Mouse (Mus musculus) midbrain, embryonic 10.5 days (tissue): ENCODE results near the gene Zfp277. TPM values are rescaled to one million over a fixed set of nuclear protein-coding genes. Genes with fewer than 3 reads are reported as not detected.

Experiments used
- DNase-seq: peaks from one replicate; pipeline ENCODE4 v3.0.0-alpha.2; 2017; ENCODE audit warnings: low spot score
- H3K27ac ChIP-seq: fragments of 300-500 bp; sonication (generic); replicated peaks from 2 replicates; pipeline ENCODE4 v1.5.1; 2016; ENCODE audit warnings: mild to moderate bottlenecking
- H3K27me3 ChIP-seq: fragments of 300-500 bp; sonication (generic); 2 replicates; pipeline ENCODE4 v1.6.1; 2016; ENCODE audit warnings: low read depth, mild to moderate bottlenecking; ENCODE audit not compliant: poor library complexity, severe bottlenecking
- H3K36me3 ChIP-seq: fragments of 300-500 bp; sonication (generic); 2 replicates; pipeline ENCODE4 v1.6.1; 2016; ENCODE audit warnings: mild to moderate bottlenecking, moderate library complexity
- H3K4me1 ChIP-seq: fragments of 300-500 bp; sonication (generic); 2 replicates; pipeline ENCODE4 v1.6.1; 2016
- H3K4me3 ChIP-seq: fragments of 300-500 bp; sonication (generic); 2 replicates; pipeline ENCODE4 v1.5.1; 2016; ENCODE audit warnings: mild to moderate bottlenecking, moderate library complexity
- H3K9me3 ChIP-seq: fragments of 300-500 bp; sonication (generic); replicated peaks from 2 replicates; pipeline ENCODE4 v1.6.1; 2016; ENCODE audit warnings: mild to moderate bottlenecking
- WGBS: fragments of 180-500 bp; shearing (Covaris S2); methylation state at CpG from one replicate; pipeline ENCODE4 v1.1.7; 2016; 5-methylcytosine and 5-hydroxymethylcytosine counted together
- polyA plus RNA-seq: library from polyadenylated mRNA; unstranded; fragments of >200 nt; fragmentation: Nextera tagmentation; extraction: Ambion mirVana; gene quantifications from 2 replicates; pipeline ENCODE4 v1.2.1, GENCODE M21; 2016

The Zfp277 gene
- polyA plus RNA-seq, 1 experiment from 2014 or later, result 39.6 TPM

GRCm38 (mm10) chr12:40382539-40382938, 63.2 kb downstream of the Zfp277 start:
- peaks cover 2% of the 10 kb centered on the region; the same call in 1 of the 2 replicates for H3K36me3 ChIP-seq
- H3K4me1 ChIP-seq, result no peaks in the 10 kb centered on the region
- 89% methylated on average over 5 of the region's 5 CpGs for WGBS
- H3K27ac ChIP-seq, result no peak overlapping the region
- DNase-seq, result no peak
- no peak overlapping the region for H3K4me3 ChIP-seq
- H3K27me3 ChIP-seq, result no peaks in the 10 kb centered on the region
- no peaks in the 10 kb centered on the region for H3K9me3 ChIP-seq

GRCm38 (mm10) chr12:40381824-40382223, 63.9 kb downstream of the Zfp277 start:
- Histone ChIP-seq H3K4me1 (no peaks in the 10 kb centered on the region), H3K27ac (no peak overlapping the region), H3K4me3 (no peak overlapping the region), H3K36me3 (peaks cover 2% of the 10 kb centered on the region; the same call in 1 of the 2 replicates), H3K27me3 (no peaks in the 10 kb centered on the region), H3K9me3 (no peaks in the 10 kb centered on the region)
- 93% methylated on average over 11 of the region's 11 CpGs for WGBS
- no peak for DNase-seq

- Histone ChIP-seq H3K27me3 (no peaks in the 10 kb centered on the region), H3K36me3 (peaks cover 2% of the 10 kb centered on the region; the same call in 1 of the 2 replicates), H3K4me3 (no peak overlapping the region), H3K9me3 (no peaks in the 10 kb centered on the region), H3K27ac (no peak overlapping the region), H3K4me1 (no peaks in the 10 kb centered on the region)
- 91% methylated on average over 10 of the region's 10 CpGs for WGBS
- no peak for DNase-seq
Measured at GRCm38 (mm10) chr12:40381173-40381801, 64.4 kb downstream of the Zfp277 start.

GRCm38 (mm10) chr12:40379538-40379923, 66.2 kb downstream of the Zfp277 start:
- Histone ChIP-seq H3K27me3 (no peaks in the 10 kb centered on the region), H3K4me3 (no peak overlapping the region), H3K9me3 (no peaks in the 10 kb centered on the region), H3K4me1 (no peaks in the 10 kb centered on the region), H3K36me3 (peaks cover 2% of the 10 kb centered on the region; the same call in 1 of the 2 replicates), H3K27ac (no peak overlapping the region)
- WGBS, result 85% methylated on average over 4 of the region's 4 CpGs
- DNase-seq, result no peak

GRCm38 (mm10) chr12:40378621-40379537, 66.8 kb downstream of the Zfp277 start:
- no peak overlapping the region for H3K27ac ChIP-seq
- peaks cover 2% of the 10 kb centered on the region; the same call in 1 of the 2 replicates for H3K36me3 ChIP-seq
- H3K4me3 ChIP-seq, result no peak overlapping the region
- DNase-seq, result no peak
- 94% methylated on average over 17 of the region's 17 CpGs for WGBS
- no peaks in the 10 kb centered on the region for H3K9me3 ChIP-seq
- H3K27me3 ChIP-seq, result no peaks in the 10 kb centered on the region
- H3K4me1 ChIP-seq, result no peaks in the 10 kb centered on the region

GRCm38 (mm10) chr12:40351879-40352278, 93.8 kb downstream of the Zfp277 start:
- Histone ChIP-seq H3K9me3 (no peaks in the 10 kb centered on the region), H3K4me3 (no peak overlapping the region), H3K27me3 (no peaks in the 10 kb centered on the region), H3K36me3 (no peaks in the 10 kb centered on the region), H3K4me1 (no peaks in the 10 kb centered on the region), H3K27ac (no peak overlapping the region)
- 91% methylated on average over 3 of the region's 3 CpGs for WGBS
- DNase-seq, result no peak

- Histone ChIP-seq H3K27me3 (no peaks in the 10 kb centered on the region), H3K36me3 (no peaks in the 10 kb centered on the region), H3K27ac (no peak overlapping the region), H3K9me3 (no peaks in the 10 kb centered on the region), H3K4me3 (no peak overlapping the region), H3K4me1 (no peaks in the 10 kb centered on the region)
- no peak for DNase-seq
- WGBS, result 80% methylated on average over 4 of the region's 4 CpGs
Measured at GRCm38 (mm10) chr12:40348251-40348650, 97.5 kb downstream of the Zfp277 start.

- WGBS, result 83% methylated on average over 10 of the region's 10 CpGs
- no peak for DNase-seq
- H3K27me3 ChIP-seq, result no peaks in the 10 kb centered on the region
- H3K27ac ChIP-seq, result no peak overlapping the region
- no peaks in the 10 kb centered on the region for H3K4me1 ChIP-seq
- H3K9me3 ChIP-seq, result no peaks in the 10 kb centered on the region
- no peak overlapping the region for H3K4me3 ChIP-seq
- no peaks in the 10 kb centered on the region for H3K36me3 ChIP-seq
Measured at GRCm38 (mm10) chr12:40347060-40347698, 98.5 kb downstream of the Zfp277 start.

- no peak for DNase-seq
- Histone ChIP-seq H3K4me1 (no peaks in the 10 kb centered on the region), H3K36me3 (no peaks in the 10 kb centered on the region), H3K4me3 (no peak overlapping the region), H3K9me3 (no peaks in the 10 kb centered on the region), H3K27me3 (no peaks in the 10 kb centered on the region), H3K27ac (no peak overlapping the region)
- WGBS, result 74% methylated on average over 5 of the region's 5 CpGs
Measured at GRCm38 (mm10) chr12:40341443-40341842, 104.3 kb downstream of the Zfp277 start.

GRCm38 (mm10) chr12:40335303-40335702, 110.4 kb downstream of the Zfp277 start:
- WGBS, result 91% methylated on average over 3 of the region's 3 CpGs
- no peaks in the 10 kb centered on the region for H3K27me3 ChIP-seq
- H3K36me3 ChIP-seq, result 0 out of 2 replicates have a peak, but pooled peaks cover 6% of the 10 kb centered on the region
- H3K27ac ChIP-seq, result no peak overlapping the region
- DNase-seq, result no peak
- no peaks in the 10 kb centered on the region for H3K4me1 ChIP-seq
- no peak overlapping the region for H3K4me3 ChIP-seq
- no peaks in the 10 kb centered on the region for H3K9me3 ChIP-seq

GRCm38 (mm10) chr12:40331467-40331866, 114.2 kb downstream of the Zfp277 start:
- H3K27ac ChIP-seq, result no peak overlapping the region
- no peaks in the 10 kb centered on the region for H3K4me1 ChIP-seq
- no peaks in the 10 kb centered on the region for H3K9me3 ChIP-seq
- no peak for DNase-seq
- no peaks in the 10 kb centered on the region for H3K27me3 ChIP-seq
- 93% methylated on average over 3 of the region's 3 CpGs for WGBS
- 0 out of 2 replicates have a peak, but pooled peaks cover 6% of the 10 kb centered on the region for H3K36me3 ChIP-seq
- no peak overlapping the region for H3K4me3 ChIP-seq

GRCm38 (mm10) chr12:40327012-40327660, 118.6 kb downstream of the Zfp277 start:
- no peak overlapping the region for H3K4me3 ChIP-seq
- no peak for DNase-seq
- 88% methylated on average over 5 of the region's 5 CpGs for WGBS

More at GRCm38 (mm10) chr12:40327012-40327660, 118.6 kb downstream of the Zfp277 start:
- Histone ChIP-seq H3K9me3 (no peaks in the 10 kb centered on the region), H3K27me3 (no peaks in the 10 kb centered on the region), H3K4me1 (no peaks in the 10 kb centered on the region), H3K36me3 (0 out of 2 replicates have a peak, but pooled peaks cover 8% of the 10 kb centered on the region), H3K27ac (no peak overlapping the region)
